Mouse (Mus musculus): Measurements from ENCODE around the gene Sprr2a1.
"Not testable (repeated sequence)": the region's sequence is repeated elsewhere in the genome, so short reads cannot be mapped to it uniquely, and the experiment has no call there.

Gene Sprr2a1

DNA sequence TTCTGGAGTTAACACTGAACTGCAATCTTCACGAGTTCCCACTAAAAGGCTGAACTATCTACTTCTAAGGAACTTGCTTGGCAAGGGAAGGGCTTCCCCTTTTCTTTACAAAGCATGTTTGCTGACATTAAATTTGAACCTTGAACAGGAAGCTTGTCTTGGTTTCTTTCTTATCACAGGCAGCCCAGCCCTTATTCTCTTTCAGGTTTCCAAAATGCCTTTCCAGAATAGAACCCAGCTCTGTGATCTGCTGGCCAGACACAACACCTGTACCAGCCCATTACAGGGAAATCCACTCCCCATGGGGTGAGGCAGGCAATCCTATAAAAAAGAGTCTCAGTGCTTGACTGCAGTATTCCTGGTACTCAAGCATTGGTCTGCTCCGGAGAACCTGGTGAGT is at the start of gene Sprr2a1, which contains the start of gene Sprr2a2:
Gene Sprr2a1, plus strand, starts transcription at position 231 of the 400 bp plus-strand sequence.
Gene Sprr2a2, plus strand, starts transcription at position 352 of the 400 bp plus-strand sequence.
- ATAC-seq (ENCODE audit: insufficient number of reproducible peaks, low FRiP score, low TSS enrichment) = peak; percentile 18; the same call in 1 of the 2 replicates

DNA sequence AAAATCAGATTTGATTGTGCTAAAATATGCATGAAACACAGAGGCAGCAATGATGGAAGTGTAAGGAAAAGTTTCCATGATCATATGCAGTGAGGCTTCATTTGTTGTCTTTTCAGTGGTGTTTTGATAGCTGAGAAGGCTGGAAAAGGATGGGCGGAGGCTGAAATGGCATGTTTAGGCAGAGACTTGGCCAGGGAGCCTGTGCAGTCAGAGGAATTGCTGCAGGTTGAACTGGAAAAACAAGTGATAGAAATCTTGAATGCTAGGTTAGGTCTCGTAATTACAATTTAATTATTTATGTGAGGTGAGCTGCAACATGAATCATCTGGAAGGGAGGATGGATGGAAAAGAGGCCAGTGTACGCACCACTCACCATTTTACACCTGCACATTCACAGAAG is 45.8 kb upstream of the Sprr2a1 start:
- ATAC-seq (ENCODE audit: insufficient number of reproducible peaks, low FRiP score, low TSS enrichment) = no peak

DNA sequence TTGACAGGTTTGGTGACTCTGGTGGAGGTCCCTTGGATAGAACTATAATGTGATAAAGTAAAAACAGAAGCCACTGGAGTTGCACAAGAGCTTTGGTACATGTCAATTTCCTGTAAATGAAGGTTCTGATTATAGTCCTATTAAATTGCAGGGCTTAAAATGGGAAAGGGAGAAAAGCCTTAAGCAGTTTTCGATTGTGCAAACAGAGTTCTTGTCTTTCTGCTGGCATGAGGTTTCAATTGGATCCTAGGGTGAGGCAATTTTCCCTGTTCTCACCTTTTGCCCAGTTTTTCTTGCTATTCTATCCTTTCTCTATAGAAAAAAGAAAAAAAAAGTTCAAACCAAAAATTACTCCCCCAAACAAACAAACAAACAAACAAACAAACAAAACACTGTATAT is 38.7 kb upstream of the Sprr2a1 start:
- no peak for ATAC-seq (ENCODE audit: insufficient number of reproducible peaks, low FRiP score, low TSS enrichment)

DNA sequence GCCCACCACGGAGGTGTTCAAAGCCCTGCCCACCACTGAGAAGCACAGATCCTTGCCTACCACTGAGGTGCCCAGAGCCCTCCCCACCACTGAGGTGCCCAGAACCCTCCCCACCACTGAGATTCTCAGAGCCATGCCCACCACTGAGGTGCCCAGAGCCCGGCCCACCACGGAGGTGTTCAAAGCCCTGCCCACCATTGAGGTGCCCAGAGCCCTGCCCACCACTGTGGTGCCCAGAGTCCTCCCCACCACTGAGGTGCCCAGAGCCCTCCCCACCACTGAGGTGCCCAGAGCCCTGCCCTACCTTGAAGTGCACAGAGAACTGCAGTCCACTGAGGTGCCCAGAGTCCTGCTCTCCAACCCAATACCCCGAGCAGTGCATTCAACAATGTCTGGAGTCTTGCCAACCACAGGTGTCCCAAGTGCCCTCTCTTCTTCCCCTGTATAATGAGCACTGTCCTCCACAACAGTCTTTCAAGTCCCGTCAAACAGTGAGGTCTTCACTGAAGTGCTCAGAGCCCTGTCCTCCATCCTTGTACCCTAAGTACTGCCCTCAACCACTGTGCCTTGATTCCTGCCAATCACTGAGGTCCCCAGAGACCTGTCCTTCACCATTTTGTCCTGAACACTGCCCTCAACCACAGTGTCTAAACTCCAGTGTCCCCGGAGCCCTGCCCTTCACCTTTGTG is 19.9 kb upstream of the Sprr2a1 start:
- no peak for ATAC-seq (ENCODE audit: insufficient number of reproducible peaks, low FRiP score, low TSS enrichment)

DNA sequence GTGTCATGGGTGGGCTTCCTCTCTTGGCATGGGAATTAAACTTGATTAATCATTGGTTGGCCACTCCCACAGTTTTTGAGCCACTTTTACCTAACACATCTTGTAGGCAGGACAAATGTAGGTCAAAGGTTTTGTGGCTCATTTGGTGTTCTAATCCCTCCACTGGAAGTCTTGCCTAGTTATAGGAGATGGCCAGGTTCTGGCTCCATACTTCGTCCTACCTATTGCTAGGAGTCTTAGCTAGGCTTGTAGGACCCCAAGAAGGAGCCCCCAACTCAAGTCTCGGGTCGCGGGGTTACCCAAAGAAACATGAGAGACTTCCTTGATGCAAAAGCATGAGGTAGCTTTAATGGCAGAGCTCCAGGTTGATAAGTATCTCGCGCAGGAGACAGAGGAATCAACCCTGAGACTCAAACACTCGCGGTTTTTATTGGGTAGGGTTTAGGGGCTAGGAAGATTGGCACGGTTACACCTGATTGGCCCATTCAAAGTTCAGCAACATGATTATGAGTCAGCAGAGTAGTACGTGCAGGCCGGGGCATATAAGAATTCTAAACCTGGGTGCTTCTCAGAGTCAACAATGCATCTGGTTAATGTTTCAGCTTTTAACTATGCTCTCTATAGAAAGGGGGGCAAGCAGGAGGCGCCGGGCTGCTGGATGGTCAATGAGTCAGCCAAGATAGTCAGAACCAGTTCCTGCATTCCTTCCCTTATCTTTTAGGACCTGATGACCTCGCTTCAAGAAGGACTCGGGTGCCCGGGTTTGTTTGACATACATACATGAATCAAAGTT is 4.3 kb upstream of the Sprr2a1 start:
- not testable (repeated sequence) for ATAC-seq (ENCODE audit: insufficient number of reproducible peaks, low FRiP score, low TSS enrichment)

DNA sequence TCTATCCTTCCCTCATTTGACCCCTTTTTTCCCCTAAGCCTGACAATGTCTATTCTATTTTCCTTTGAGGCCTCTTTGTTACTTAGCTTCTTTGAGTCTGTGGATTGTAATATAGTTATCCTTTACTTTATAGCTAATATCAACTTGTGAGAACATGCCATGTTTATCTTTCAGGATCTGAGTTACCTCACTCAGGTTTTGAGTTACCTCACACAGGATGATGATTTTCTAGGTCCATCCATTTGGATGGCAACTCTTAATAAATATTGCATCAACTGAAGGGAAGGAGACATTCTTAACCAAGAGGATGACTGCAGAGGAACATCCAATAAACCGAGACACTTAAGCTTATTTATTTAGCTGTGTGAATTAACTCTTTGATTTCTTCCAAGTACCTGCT is 3.5 kb upstream of the Sprr2a1 start:
- not testable (repeated sequence) for ATAC-seq (ENCODE audit: insufficient number of reproducible peaks, low FRiP score, low TSS enrichment)

DNA sequence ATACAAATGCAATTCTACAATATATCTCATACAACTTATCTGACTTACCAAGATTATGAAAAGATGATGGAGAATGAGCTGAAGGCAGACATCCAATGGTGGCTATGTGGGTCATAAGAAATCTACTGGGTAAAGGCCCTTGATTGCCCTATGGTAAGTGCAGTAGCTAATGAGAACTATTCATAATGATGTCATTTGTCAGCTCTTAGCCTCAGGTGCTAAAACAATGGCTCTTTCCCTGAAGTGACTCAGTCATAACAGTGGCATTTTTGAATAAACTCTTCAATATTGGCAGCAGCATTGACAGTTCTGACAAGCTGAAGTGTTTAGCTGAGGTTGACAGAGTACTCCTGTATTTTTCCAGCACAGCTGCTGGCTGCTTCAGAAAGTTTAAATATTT is 1.9 kb upstream of the Sprr2a1 start:
- not testable (repeated sequence) for ATAC-seq (ENCODE audit: insufficient number of reproducible peaks, low FRiP score, low TSS enrichment)

DNA sequence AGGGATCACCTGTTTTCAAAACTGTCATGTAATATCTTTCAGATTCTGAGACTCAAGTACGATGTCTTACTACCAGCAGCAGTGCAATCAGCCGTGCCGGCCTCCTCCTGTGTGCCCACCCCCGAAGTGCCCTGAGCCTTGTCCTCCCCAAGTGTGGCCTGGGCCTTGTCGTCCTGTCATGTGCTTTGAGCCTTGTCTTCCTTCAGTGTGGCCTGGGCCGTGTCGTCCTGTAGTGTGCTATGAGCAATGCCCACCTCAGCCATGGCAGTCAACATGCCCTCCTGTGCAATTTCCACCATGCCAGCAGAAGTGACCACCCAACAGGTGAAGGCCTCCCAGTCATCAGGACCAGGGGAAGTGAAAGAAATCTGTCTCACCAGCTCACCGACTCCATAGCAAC is 3.4 kb downstream of the Sprr2a1 start:
- ATAC-seq (ENCODE audit: insufficient number of reproducible peaks, low FRiP score, low TSS enrichment) = 0 out of 2 replicates have a peak, but pooled peaks have one; percentile 23

DNA sequence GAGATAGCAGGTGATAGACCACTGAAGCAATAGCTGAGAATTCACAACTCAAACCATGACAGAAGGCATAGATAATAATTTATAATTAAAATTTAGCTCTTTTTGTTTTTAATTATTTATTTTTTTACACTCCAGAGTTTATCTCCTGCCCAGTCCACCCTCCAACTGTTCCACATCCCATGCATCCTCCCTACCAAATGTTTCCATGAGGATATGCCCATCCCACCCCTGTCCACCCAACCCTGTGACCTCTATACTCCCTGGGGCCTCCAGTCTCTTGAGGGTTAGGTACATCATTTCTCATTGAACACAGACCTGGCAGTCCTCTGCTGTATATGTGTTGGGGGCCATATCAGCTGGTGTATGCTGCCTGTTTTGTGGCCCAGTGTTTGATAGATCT is 8.1 kb downstream of the Sprr2a1 start:
- ATAC-seq (ENCODE audit: insufficient number of reproducible peaks, low FRiP score, low TSS enrichment) = not testable (repeated sequence)

DNA sequence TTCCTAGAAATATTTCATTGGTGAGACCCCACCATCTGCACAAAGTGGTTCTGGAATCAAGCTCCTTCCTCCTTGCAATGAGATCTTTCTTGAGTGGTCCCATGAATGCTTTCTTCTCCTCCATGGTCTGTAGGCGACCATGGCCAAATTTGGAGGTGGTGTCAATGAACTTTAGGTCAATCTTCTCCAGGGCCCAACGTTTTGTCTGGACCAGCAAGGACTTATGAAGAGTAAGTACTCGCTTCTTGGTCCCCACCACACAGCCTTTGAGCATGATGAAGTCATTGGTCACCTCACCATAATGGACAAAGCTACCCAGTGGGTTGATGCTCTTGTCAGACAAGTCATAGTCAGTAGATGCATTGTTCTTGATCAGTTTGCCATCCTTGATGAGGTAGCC is 11.8 kb downstream of the Sprr2a1 start:
- not testable (repeated sequence) for ATAC-seq (ENCODE audit: insufficient number of reproducible peaks, low FRiP score, low TSS enrichment)

DNA sequence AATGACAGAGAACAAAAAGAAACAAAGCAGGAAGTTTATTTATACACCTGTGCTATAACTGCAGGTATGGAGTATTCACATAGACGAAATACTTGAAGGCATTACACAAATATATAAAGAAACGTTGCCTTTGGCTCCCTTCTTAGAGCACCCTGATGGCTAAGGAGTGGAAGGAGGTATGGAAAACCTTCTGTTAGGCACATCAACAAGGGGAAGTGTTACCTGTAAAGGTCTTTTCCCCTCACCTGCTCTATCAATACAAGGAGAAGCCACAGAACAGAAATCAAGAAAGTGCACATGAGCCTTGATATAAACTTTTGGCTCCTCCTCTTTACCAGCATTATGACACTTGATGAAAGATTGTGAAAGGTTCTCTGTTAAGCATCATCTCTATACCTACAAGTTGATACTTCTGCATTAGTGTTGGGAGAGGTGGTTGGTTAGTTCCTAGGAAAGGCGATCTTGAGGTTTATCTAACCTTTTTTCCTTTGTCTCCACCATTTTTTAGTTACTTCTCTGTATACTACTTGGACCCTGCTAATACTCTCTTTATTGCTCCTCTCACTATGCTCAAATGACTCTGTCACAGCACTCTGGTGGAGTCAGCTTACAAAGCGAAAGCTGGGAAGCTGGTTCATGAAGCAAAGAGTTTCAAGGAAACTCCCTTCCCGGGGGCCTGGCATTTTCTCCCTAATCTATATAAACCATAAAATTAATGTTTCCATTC is 21.0 kb downstream of the Sprr2a1 start:
- peak; percentile 52; the same call in 1 of the 2 replicates for ATAC-seq (ENCODE audit: insufficient number of reproducible peaks, low FRiP score, low TSS enrichment)

DNA sequence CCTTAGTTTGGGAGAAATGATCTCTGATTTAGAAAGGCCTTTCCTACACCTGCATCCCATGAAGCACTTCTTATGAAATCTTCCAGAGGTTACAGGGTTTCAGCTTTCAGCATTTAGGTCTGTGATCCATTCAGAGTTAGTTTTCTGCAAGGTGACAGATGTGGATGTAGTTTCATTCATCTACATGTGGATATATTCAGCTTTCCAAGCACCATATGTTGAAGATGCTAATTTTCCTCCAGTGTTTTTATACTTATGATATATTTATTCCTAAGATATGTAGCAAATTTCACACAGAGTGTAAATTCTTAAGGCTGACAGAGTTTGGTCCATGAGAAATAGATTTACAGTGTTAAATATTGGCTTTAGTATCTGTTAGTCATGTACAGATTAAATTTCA is 23.1 kb downstream of the Sprr2a1 start:
- ATAC-seq (ENCODE audit: insufficient number of reproducible peaks, low FRiP score, low TSS enrichment) = not testable (repeated sequence)

DNA sequence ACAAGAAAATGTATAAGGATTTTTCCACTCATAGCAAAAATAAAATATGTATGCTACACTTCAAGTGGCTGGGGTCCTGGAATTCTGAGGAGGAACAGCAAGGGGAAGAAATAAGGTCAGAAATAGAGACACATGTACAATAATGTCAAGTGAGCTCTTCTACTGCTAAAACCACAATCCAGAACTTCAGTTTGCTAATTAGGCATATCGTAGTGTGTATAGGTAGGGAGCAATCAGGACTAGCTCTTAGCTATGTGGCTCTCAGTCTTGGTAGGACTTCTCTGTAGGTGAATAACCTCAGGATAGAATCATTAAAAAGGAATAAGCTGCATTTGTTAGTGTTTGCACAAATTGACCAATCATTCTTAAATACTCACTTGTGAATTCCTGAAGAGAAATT is 23.6 kb downstream of the Sprr2a1 start:
- ATAC-seq (ENCODE audit: insufficient number of reproducible peaks, low FRiP score, low TSS enrichment) = not testable (repeated sequence)

DNA sequence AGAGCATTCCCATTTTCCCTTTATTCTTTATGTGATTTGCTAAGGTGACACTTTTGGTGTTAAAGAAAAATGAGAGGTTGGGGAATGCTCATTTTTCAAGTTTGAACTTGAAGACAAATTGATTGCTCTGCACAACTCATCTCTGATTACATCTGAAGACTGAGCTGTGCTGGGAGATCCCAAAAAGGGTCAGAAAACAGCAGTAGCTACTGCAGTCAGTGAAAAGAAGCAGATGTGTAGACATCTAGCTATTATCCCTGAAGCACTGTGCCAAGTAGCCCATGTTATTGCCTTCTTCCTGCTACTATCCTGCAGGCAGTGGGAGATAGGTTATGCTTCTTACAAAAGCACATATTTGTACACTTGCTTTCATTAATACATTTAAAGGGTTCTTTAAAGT is 29.2 kb downstream of the Sprr2a1 start:
- not testable (repeated sequence) for ATAC-seq (ENCODE audit: insufficient number of reproducible peaks, low FRiP score, low TSS enrichment)

DNA sequence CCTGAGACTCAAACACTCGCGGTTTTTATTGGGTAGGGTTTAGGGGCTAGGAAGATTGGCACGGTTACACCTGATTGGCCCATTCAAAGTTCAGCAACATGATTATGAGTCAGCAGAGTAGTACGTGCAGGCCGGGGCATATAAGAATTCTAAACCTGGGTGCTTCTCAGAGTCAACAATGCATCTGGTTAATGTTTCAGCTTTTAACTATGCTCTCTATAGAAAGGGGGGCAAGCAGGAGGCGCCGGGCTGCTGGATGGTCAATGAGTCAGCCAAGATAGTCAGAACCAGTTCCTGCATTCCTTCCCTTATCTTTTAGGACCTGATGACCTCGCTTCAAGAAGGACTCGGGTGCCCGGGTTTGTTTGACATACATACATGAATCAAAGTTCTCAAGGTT is 30.6 kb downstream of the Sprr2a1 start:
- ATAC-seq (ENCODE audit: insufficient number of reproducible peaks, low FRiP score, low TSS enrichment) = not testable (repeated sequence)

DNA sequence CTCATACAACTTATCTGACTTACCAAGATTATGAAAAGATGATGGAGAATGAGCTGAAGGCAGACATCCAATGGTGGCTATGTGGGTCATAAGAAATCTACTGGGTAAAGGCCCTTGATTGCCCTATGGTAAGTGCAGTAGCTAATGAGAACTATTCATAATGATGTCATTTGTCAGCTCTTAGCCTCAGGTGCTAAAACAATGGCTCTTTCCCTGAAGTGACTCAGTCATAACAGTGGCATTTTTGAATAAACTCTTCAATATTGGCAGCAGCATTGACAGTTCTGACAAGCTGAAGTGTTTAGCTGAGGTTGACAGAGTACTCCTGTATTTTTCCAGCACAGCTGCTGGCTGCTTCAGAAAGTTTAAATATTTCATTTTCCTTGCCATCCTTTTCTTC is 32.9 kb downstream of the Sprr2a1 start:
- ATAC-seq (ENCODE audit: insufficient number of reproducible peaks, low FRiP score, low TSS enrichment) = not testable (repeated sequence)

DNA sequence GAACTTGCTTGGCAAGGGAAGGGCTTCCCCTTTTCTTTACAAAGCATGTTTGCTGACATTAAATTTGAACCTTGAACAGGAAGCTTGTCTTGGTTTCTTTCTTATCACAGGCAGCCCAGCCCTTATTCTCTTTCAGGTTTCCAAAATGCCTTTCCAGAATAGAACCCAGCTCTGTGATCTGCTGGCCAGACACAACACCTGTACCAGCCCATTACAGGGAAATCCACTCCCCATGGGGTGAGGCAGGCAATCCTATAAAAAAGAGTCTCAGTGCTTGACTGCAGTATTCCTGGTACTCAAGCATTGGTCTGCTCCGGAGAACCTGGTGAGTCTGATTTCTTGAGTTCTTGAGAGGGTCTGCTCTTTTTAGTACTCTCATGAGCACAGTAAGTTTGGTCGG is 34.9 kb downstream of the Sprr2a1 start:
- ATAC-seq (ENCODE audit: insufficient number of reproducible peaks, low FRiP score, low TSS enrichment) = 0 out of 2 replicates have a peak, but pooled peaks have one; percentile 23

DNA sequence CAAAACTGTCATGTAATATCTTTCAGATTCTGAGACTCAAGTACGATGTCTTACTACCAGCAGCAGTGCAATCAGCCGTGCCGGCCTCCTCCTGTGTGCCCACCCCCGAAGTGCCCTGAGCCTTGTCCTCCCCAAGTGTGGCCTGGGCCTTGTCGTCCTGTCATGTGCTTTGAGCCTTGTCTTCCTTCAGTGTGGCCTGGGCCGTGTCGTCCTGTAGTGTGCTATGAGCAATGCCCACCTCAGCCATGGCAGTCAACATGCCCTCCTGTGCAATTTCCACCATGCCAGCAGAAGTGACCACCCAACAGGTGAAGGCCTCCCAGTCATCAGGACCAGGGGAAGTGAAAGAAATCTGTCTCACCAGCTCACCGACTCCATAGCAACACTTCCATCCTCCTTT is 38.3 kb downstream of the Sprr2a1 start:
- ATAC-seq (ENCODE audit: insufficient number of reproducible peaks, low FRiP score, low TSS enrichment) = peak; percentile 67; the same call in 1 of the 2 replicates

DNA sequence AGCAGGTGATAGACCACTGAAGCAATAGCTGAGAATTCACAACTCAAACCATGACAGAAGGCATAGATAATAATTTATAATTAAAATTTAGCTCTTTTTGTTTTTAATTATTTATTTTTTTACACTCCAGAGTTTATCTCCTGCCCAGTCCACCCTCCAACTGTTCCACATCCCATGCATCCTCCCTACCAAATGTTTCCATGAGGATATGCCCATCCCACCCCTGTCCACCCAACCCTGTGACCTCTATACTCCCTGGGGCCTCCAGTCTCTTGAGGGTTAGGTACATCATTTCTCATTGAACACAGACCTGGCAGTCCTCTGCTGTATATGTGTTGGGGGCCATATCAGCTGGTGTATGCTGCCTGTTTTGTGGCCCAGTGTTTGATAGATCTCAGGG is 42.9 kb downstream of the Sprr2a1 start:
- ATAC-seq (ENCODE audit: insufficient number of reproducible peaks, low FRiP score, low TSS enrichment) = not testable (repeated sequence)

DNA sequence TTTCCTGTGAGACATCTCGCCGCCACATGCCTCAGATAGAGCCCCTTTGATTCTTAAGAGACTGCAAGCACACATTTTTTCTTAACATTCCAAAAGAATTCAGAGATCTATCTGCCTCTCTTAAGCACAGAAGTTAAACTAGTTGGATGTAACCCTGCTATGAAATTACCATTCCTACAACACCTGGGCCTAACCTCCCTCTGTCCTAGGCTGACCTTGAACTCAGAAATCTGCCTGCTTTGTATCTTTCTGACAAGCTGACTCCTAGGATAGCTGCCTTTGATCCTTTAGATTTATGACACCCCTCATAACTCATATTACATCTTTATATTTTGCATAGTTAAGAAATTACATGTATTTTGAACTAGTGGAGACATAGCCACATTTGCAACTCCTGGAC is 47.9 kb downstream of the Sprr2a1 start:
- ATAC-seq (ENCODE audit: insufficient number of reproducible peaks, low FRiP score, low TSS enrichment) = not testable (repeated sequence)

Data from cerebellum, adult (tissue).